Comparison of ENCODE assay signal across 22 mouse cellular contexts in the genomic region with DNA sequence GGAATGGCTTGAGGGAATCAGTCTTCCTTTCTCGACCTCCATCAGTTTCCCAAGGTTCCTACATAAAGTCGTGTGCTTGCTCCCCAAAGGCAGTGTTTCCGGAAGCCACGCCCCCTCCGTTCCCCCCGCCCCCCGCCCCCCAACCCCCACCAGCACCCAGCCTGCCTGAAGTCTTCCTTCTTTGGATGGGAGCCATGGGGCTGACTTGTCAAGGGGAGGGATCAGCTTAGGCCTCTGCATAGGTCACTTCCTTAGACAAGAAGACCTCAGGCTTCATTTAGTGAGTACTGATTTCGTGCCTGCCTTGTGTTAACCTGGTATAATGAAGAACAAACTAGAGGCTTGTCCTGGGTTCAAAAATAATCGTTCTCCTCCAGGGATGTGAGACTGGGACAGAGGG. TPM values are rescaled to one million over a fixed set of nuclear protein-coding genes. Genes with fewer than 3 reads are reported as not detected.
DNase-seq lines count a peak whose midpoint lies in the region; ATAC-seq and TF ChIP-seq lines count a peak whose summit lies in the region.
"Had no signal": no experiment of that assay in that cellular context is flagged by ENCODE, and none has a peak within 500 bp of the region (broad histone marks: within the 10 kb centered on the region; RNA-seq: fewer than 3 reads in every experiment).

No protein-coding gene starts in this region.

- DNase-seq in kidney, adult 11 months = peak; percentile 64
- peak; percentile 16 for DNase-seq in retina, postnatal 1 day
- DNase-seq in retina, embryonic 14.5 days (ENCODE audit: low spot score) = no peak
- peak; percentile 66 for DNase-seq in kidney, postnatal 10 days
- DNase-seq in liver, postnatal 0 days = no peak
- no peak for DNase-seq in heart, postnatal 25 days (ENCODE audit: low spot score)
- DNase-seq: B cell, adult 2 months; cerebellum, postnatal 10 days; embryo, embryonic 11 days; gastrocnemius, adult 2 months; heart, postnatal 10 days; thymus, postnatal 36 days had no signal

- TF ChIP-seq CTCF in liver, postnatal 0 days (IDR thresholded peaks at IDR 0.05; ENCODE audit: low read depth) = no peak
- TF ChIP-seq CTCF in intestine, postnatal 0 days (IDR thresholded peaks at IDR 0.05; ENCODE audit: low read depth) = no peak

- no peak overlapping the region for H3K27ac ChIP-seq in kidney, embryonic 14.5 days (ENCODE audit: low read depth, low read length)
- H3K27ac ChIP-seq in liver, postnatal 0 days (ENCODE audit: low read depth) = no peak overlapping the region
- H3K27ac ChIP-seq in intestine, postnatal 0 days (ENCODE audit: low read depth, low read length) = no peak overlapping the region
- H3K27ac ChIP-seq: embryonic facial prominence, embryonic 15.5 days; forebrain, embryonic 10.5 days; gastrocnemius, adult 2 months; hindbrain, embryonic 12.5 days; liver, embryonic 14.5 days; neural tube, embryonic 12.5 days had no signal

- intact Hi-C loops in heart, postnatal 25 days (cut with DNase I) = no loop called here

- no peak for TF ChIP-seq EP300 in liver, postnatal 0 days (IDR thresholded peaks at IDR 0.05; ENCODE audit: low read depth)

- H3K9me3 ChIP-seq in kidney, embryonic 14.5 days (ENCODE audit: control insufficient read depth, low read length) = no peaks in the 10 kb centered on the region
- no peaks in the 10 kb centered on the region for H3K9me3 ChIP-seq in liver, postnatal 0 days (ENCODE audit: low read length)
- no peaks in the 10 kb centered on the region for H3K9me3 ChIP-seq in intestine, postnatal 0 days (ENCODE audit: control insufficient read depth)
- H3K9me3 ChIP-seq: embryonic facial prominence, embryonic 15.5 days; forebrain, embryonic 10.5 days; hindbrain, embryonic 12.5 days; neural tube, embryonic 12.5 days had no signal

- 27% methylated on average over 9 of the region's 9 CpGs for WGBS in kidney, embryonic 14.5 days
- 22% methylated on average over 9 of the region's 9 CpGs for WGBS in liver, postnatal 0 days (ENCODE audit: insufficient replicate concordance)
- 29% methylated on average over 9 of the region's 9 CpGs for WGBS in intestine, postnatal 0 days

- no peak for ATAC-seq in kidney, embryonic 14.5 days (ENCODE audit: low FRiP score, low TSS enrichment)
- no peak for ATAC-seq in liver, postnatal 0 days
- ATAC-seq in intestine, postnatal 0 days = no peak

- peaks cover 81% of the 10 kb centered on the region for H3K4me1 ChIP-seq in kidney, embryonic 14.5 days (ENCODE audit: control insufficient read depth, insufficient read depth, low read length)
- peaks cover 36% of the 10 kb centered on the region for H3K4me1 ChIP-seq in liver, postnatal 0 days (ENCODE audit: insufficient read depth)
- peaks cover 10% of the 10 kb centered on the region for H3K4me1 ChIP-seq in intestine, postnatal 0 days (replicated peaks; ENCODE audit: control insufficient read depth, insufficient read depth, low read length)

- no peak overlapping the region for H3K4me3 ChIP-seq in kidney, embryonic 14.5 days (ENCODE audit: low read length)
- H3K4me3 ChIP-seq in liver, postnatal 0 days (ENCODE audit: low read depth, low read length) = no peak overlapping the region
- H3K4me3 ChIP-seq in intestine, postnatal 0 days (ENCODE audit: low read depth, low read length) = no peak overlapping the region
- H3K4me3 ChIP-seq: embryonic facial prominence, embryonic 15.5 days; forebrain, embryonic 10.5 days; gastrocnemius, adult 2 months; hindbrain, embryonic 12.5 days; layer of hippocampus, adult 2 months; neural tube, embryonic 12.5 days had no signal

- no peak overlapping the region for H3K4me2 ChIP-seq in kidney, embryonic 14.5 days (replicated peaks; ENCODE audit: low read depth, low read length)
- peak overlapping the region; percentile 51; the same call in 1 of the 2 replicates for H3K4me2 ChIP-seq in liver, postnatal 0 days (ENCODE audit: low read depth, low read length)
- no peak overlapping the region for H3K4me2 ChIP-seq in intestine, postnatal 0 days (replicated peaks; ENCODE audit: low read depth)
- H3K4me2 ChIP-seq: embryonic facial prominence, embryonic 15.5 days; heart, embryonic 11.5 days; hindbrain, embryonic 12.5 days; midbrain, embryonic 11.5 days; neural tube, embryonic 12.5 days had no signal

- H3K27me3 ChIP-seq in kidney, embryonic 14.5 days (ENCODE audit: control insufficient read depth, insufficient read depth, low read length) = no peaks in the 10 kb centered on the region
- peaks cover 14% of the 10 kb centered on the region for H3K27me3 ChIP-seq in liver, postnatal 0 days (ENCODE audit: insufficient read depth, low read length)
- H3K27me3 ChIP-seq in intestine, postnatal 0 days (replicated peaks; ENCODE audit: control insufficient read depth, insufficient read depth, low read length) = no peaks in the 10 kb centered on the region
- H3K27me3 ChIP-seq: neural tube, embryonic 12.5 days had no signal

- H3K9ac ChIP-seq in kidney, embryonic 14.5 days (ENCODE audit: low read depth, low read length) = no peak overlapping the region
- no peak overlapping the region for H3K9ac ChIP-seq in liver, postnatal 0 days (replicated peaks)
- no peak overlapping the region for H3K9ac ChIP-seq in intestine, postnatal 0 days (ENCODE audit: low read depth, low read length)
- H3K9ac ChIP-seq: embryonic facial prominence, embryonic 15.5 days; hindbrain, embryonic 12.5 days; liver, embryonic 14.5 days; neural tube, embryonic 12.5 days had no signal

- no peaks in the 10 kb centered on the region for H3K36me3 ChIP-seq in kidney, embryonic 14.5 days (ENCODE audit: control insufficient read depth, insufficient read depth, low read length)
- no peaks in the 10 kb centered on the region for H3K36me3 ChIP-seq in liver, postnatal 0 days (replicated peaks; ENCODE audit: insufficient read depth, low read length)
- no peaks in the 10 kb centered on the region for H3K36me3 ChIP-seq in intestine, postnatal 0 days (ENCODE audit: control insufficient read depth, insufficient read depth)
- H3K36me3 ChIP-seq: embryonic facial prominence, embryonic 15.5 days; forebrain, embryonic 10.5 days; hindbrain, embryonic 12.5 days had no signal

RNA-seq across cellular contexts. Expression of a gene that starts 6.8 kb away (rescaled TPM):
- 7.4 and 10.1 TPM in 2 replicates for polyA plus RNA-seq in kidney, embryonic 14.5 days (2014; fragmentation: Nextera tagmentation; extraction: Ambion mirVana)
- 5.5 and 6.1 TPM in 2 replicates for polyA plus RNA-seq in liver, postnatal 0 days (2015; fragmentation: Nextera tagmentation; extraction: Ambion mirVana)
- 10.9 and 12.2 TPM in 2 replicates for polyA plus RNA-seq in intestine, postnatal 0 days (2015; fragmentation: Nextera tagmentation; extraction: Ambion mirVana)
- total RNA-seq in heart, postnatal 25 days (2021) = 10 to 100 TPM in 1 of 2 experiments, 1 to 10 TPM in 1; 9.6 to 11.2 TPM

RNA-seq across cellular contexts. Expression of a gene that starts 26.4 kb away (rescaled TPM):
- 16.7 and 16.9 TPM in 2 replicates for polyA plus RNA-seq in kidney, embryonic 14.5 days (2014; fragmentation: Nextera tagmentation; extraction: Ambion mirVana)
- 17.5 and 20.0 TPM in 2 replicates for polyA plus RNA-seq in liver, postnatal 0 days (2015; fragmentation: Nextera tagmentation; extraction: Ambion mirVana)
- polyA plus RNA-seq in intestine, postnatal 0 days (2015; fragmentation: Nextera tagmentation; extraction: Ambion mirVana) = 34.7 and 35.0 TPM in 2 replicates
- total RNA-seq in heart, postnatal 25 days (2021) = 10 to 100 TPM; 68.1 to 79.0 TPM

Comparison
In these comparisons a context has a peak if more than half of its experiments do, and no peak if none do; other contexts are left out.
1. DNase-seq: peak in kidney, adult 11 months (single experiment), retina, postnatal 1 day (single experiment) and kidney, postnatal 10 days (single experiment); none in retina, embryonic 14.5 days (single experiment), liver, postnatal 0 days (single experiment) and heart, postnatal 25 days (single experiment).